Mouse (Mus musculus): Measurements from ENCODE around the gene Cntd1.
"Not testable (repeated sequence)": the region's sequence is repeated elsewhere in the genome, so short reads cannot be mapped to it uniquely, and the experiment has no call there.

The Cntd1 gene

DNA sequence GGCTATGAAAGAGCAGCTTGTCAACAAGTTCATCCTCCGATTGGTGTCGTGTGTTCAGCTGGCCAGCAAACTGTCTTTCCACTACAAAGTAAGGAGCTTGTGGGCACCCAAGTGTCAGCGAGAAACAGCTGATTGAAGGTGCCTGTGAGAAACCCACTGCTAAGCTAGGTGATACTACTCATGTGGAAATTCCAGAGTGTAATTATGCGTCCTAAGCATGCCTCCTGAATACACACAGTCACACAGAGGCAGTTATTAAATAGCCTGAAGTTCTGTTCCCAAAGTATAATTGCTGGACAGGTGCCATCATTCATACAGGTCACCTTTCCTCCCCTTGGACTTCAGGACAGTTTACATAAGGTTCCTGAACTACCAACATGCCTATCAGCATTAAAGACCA lies 5.0 kb downstream of the Cntd1 start:
- DNase-seq (ENCODE audit: low spot score) = no peak

DNA sequence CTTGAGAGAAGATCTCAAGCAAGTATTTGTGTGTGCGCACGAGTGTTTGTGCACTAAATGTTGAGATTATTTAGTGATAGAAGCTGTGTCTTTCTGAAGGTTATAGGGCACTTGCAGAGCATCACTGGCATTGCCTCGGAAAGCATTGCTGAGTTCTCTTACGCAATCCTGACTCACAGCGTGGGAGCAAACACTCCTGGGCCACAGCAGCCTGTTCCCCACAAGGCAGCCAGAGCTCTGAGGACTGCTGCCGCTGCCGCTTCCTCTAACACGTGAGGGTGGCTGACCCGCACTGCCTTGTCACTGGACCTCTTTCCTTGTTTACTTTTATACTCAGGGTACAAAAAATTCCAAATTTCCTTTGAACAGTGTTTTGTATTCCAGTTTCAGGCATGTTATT lies 8.5 kb downstream of the Cntd1 start:
- no peak for DNase-seq (ENCODE audit: low spot score)

GRCm38 (mm10) chr11:101291231-101291630 lies 12.4 kb downstream of the Cntd1 start:
- no peak for DNase-seq (ENCODE audit: low spot score)

DNA sequence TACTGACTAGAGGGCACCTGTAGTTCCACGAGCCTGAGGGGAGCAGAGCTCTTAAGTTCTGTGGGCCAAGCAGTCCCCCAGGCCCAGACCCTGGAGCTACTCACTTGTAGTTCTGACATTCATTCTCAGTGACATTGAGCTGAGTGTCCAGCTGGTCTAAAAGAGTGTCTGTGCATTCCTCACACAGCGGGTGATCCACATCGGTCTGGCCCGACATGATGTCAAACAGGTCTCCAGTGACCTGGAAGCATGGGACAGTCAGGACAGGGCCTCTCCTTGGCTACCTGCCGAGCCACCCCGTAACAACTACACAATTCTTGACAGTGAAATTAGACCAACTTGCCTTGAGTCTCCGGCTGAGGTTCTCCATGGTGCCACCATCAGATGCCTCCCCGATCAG lies 16.4 kb downstream of the Cntd1 start:
- DNase-seq (ENCODE audit: low spot score) = peak; percentile 45

- DNase-seq (ENCODE audit: low spot score) = no peak
These were observed 22.1 kb downstream of the Cntd1 start for GRCm38 (mm10) chr11:101300881-101301280.

- no peak for DNase-seq (ENCODE audit: low spot score)
These were observed 22.6 kb downstream of the Cntd1 start for GRCm38 (mm10) chr11:101301299-101302003.

GRCm38 (mm10) chr11:101302004-101302798 lies 23.4 kb downstream of the Cntd1 start, which contains the start of gene Becn1:
Gene Becn1 (minus strand): TSS chr11:101302286.
- peak; percentile 98 for DNase-seq (ENCODE audit: low spot score)

DNA sequence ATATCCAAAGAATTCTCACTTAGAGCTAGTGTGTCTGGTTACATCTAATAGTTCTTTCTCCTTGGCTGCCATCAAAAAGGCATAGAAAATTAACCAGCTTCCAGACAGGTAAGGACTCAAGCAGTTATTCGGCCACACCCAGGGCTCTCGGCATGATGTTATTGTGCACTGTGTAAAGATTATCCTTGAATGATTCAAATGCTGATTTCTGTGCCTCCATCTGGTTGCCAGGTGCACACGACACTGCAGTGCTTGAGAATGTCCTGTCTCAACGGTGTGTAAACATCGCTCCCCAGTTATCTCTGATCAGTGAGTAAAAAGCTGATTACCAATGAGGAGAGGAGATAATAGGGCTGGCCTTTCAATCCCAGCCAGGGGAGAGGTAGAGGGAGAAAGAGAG lies 28.9 kb downstream of the Cntd1 start:
- DNase-seq (ENCODE audit: low spot score) = no peak

- no peak for DNase-seq (ENCODE audit: low spot score)
These were observed 32.3 kb downstream of the Cntd1 start for GRCm38 (mm10) chr11:101311083-101311482.

GRCm38 (mm10) chr11:101312150-101312549 lies 33.3 kb downstream of the Cntd1 start:
- DNase-seq (ENCODE audit: low spot score) = no peak

DNA sequence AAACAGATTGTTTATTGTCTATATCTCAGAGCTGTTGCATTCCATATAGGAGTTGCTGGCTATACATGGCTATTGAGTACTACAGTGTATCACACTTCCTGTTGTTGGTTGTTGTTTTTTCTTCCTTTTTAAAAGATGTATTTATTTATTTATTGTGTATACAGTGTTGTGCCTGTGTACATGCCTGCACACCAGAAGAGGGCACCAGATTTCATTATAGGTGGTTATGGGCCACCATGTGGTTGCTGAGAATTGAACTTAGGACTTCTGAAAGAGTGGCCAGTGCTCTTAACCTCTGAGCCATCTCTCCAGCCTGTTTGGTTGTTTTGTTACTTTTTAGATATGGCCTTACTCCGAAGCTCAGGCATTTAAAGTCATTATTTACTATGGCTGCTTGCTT lies 35.8 kb downstream of the Cntd1 start:
- no peak for DNase-seq (ENCODE audit: low spot score)

- DNase-seq (ENCODE audit: low spot score) = no peak
These were observed 36.4 kb downstream of the Cntd1 start for GRCm38 (mm10) chr11:101315082-101315650.

DNA sequence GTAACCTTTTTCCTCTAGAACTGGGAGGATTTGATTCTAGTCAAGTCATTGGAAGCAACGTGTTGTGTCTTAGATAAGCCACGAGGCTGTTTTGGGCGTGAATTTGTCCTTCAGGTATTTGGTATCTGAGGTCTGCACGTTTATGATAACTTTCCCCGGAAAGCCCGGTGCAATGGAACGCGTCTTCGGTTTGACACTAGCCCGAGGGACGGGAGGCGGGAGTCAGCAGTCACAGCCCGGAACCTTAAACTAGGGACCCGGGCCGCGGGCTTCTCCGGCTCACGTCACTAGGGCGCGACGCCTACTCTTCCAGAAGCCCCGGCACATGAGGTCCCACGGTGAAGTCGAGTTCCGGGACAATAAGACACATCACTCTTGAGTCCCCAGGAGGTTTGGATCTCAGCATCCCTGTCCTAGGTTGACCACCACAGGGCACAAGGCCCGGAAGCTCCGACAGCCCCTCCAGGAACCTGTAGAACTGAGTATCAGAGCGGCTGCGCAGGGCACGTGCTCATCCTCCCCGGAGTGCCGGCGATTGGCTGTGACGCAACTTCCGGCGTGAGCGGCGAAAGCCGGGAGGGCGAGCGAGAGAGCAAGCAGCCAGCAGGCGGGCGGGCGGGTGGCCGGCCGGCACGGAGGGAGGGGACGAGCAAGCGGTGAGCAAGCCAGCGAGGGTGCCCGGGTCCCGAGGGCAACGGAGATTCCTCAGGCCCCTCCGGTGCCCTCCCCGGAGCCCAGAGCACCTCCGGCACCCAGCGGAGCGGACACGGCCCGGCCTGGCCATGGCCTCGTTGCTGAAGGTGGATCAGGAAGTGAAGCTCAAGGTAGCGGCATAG lies 37.1 kb downstream of the Cntd1 start, which contains the start of gene Psme3:
Gene Psme3, plus strand, starts transcription at position 549 of the 836 bp plus-strand sequence.
- DNase-seq (ENCODE audit: low spot score) = peak; percentile 91

GRCm38 (mm10) chr11:101316501-101316917 lies 37.7 kb downstream of the Cntd1 start:
- peak; percentile 24 for DNase-seq (ENCODE audit: low spot score)

- peak; percentile 81 for DNase-seq (ENCODE audit: low spot score)
These were observed 44.8 kb downstream of the Cntd1 start for GRCm38 (mm10) chr11:101323609-101324008.

DNA sequence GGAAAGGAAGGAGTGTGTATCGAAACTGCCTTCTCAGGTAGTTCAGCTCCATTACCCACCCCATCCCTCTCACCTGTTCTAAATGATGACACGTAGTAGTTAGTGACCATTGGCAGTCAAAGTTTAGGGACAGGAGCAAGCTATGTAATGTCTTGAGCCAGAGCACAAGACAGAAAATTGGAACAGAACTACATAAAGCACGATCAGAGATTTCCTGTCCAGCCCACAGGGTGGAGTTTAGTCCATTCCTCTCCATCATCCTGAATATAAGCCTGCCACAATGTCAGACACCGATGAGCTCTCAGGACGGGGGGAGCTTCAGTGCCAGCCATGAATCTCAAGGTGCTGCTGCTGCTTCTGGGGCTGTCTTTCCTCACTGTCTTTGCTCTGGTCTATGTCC lies 46.0 kb downstream of the Cntd1 start, which contains the start of gene Aoc2:
Gene Aoc2, plus strand, starts transcription at position 301 of the 400 bp plus-strand sequence.
- DNase-seq (ENCODE audit: low spot score) = no peak

GRCm38 (mm10) chr11:101325201-101325600 lies 46.4 kb downstream of the Cntd1 start:
- not testable (repeated sequence) for DNase-seq (ENCODE audit: low spot score)

- DNase-seq (ENCODE audit: low spot score) = no peak
These were observed 47.3 kb downstream of the Cntd1 start for GRCm38 (mm10) chr11:101326147-101326546.

GRCm38 (mm10) chr11:101327311-101327710 lies 48.5 kb downstream of the Cntd1 start:
- DNase-seq (ENCODE audit: low spot score) = peak; percentile 23

DNA sequence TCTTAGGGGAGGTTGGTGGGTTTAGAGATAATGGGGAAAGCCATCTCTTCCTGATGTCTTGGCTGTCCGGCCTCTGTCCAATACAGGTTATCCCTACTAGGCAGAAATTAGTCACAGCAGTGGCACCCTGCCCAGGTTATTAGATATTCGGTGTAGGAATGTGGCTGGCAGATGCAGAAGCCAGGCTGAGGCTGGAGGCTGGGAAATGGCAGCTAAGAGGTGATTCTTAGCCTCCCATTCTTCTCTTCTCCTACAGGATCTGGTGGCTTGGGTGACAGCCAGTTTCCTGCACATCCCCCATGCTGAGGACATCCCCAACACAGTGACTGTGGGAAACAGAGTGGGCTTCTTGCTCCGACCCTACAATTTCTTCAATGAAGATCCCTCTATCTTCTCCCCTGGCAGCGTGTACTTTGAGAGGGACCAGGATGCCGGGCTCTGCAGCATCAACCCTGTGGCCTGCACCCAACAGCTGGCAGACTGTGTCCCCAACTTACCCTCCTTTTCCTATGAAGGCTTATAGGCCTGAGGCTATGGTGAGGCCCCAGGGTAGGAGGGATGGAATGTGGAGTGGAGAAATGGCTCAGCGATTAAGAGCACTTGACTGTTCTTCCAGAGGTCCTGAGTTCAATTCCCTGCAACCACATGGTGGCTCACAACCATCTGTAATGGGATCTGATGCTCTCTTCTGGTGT lies 50.3 kb downstream of the Cntd1 start:
- DNase-seq (ENCODE audit: low spot score) = no peak

GRCm38 (mm10) chr11:101330371-101330924 lies 51.6 kb downstream of the Cntd1 start, which contains the start of gene Aoc3:
Gene Aoc3 (plus strand): TSS chr11:101330605.
- DNase-seq (ENCODE audit: low spot score) = no peak

Data from retina, embryonic 14.5 days (tissue).